In the genomic region with DNA sequence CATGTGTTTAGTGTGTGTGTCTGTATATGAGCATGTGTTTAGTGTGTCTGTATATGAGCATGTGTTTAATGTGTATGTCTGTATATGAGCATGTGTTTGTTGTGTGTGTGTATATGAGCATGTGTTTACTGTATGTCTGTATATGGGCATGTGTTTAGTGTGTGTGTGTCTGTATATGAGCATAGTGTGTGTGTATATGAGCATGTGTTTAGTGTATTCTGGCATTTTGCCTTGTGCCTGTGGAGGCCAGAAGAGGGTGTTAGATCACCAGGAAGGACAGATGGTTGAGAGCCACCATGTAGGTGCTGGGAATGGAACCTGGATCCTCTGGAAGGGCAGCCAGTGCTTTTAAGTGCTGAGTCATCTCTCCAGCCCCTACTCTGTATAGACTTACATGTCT, we compare ENCODE assay signal across 22 mouse cellular contexts.
DNase-seq lines count a peak whose midpoint lies in the region; ATAC-seq and TF ChIP-seq lines count a peak whose summit lies in the region.
"Had no signal": no experiment of that assay in that cellular context is flagged by ENCODE, and none has a peak within 500 bp of the region (broad histone marks: within the 10 kb centered on the region; RNA-seq: fewer than 3 reads in every experiment).

No protein-coding gene starts in this region.

- H3K9me3 ChIP-seq in hindbrain, embryonic 15.5 days: no peaks in the 10 kb centered on the region
- H3K9me3 ChIP-seq in hindbrain, embryonic 13.5 days: no peaks in the 10 kb centered on the region
- no peaks in the 10 kb centered on the region for H3K9me3 ChIP-seq in midbrain, embryonic 11.5 days (ENCODE audit: control insufficient read depth, low read length)
- no peaks in the 10 kb centered on the region for H3K9me3 ChIP-seq in midbrain, embryonic 15.5 days
- no peaks in the 10 kb centered on the region for H3K9me3 ChIP-seq in ES-E14 (ENCODE audit: control insufficient read depth, insufficient read depth, low read depth, low read length)
- H3K9me3 ChIP-seq in liver, embryonic 14.5 days (ENCODE audit: control insufficient read depth, low read length): no peaks in the 10 kb centered on the region
- H3K9me3 ChIP-seq: heart, embryonic 13.5 days; midbrain, embryonic 10.5 days had no signal

- 0 out of 2 replicates have a peak, but pooled peaks have one; percentile 21 for ATAC-seq in hindbrain, embryonic 15.5 days (ENCODE audit: low FRiP score, low read depth)
- no peak for ATAC-seq in hindbrain, embryonic 13.5 days (ENCODE audit: low FRiP score)
- peak; percentile 18; the same call in 1 of the 2 replicates for ATAC-seq in midbrain, embryonic 11.5 days (ENCODE audit: low FRiP score)
- no peak for ATAC-seq in midbrain, embryonic 15.5 days (replicated peaks)
- ATAC-seq in liver, embryonic 14.5 days (ENCODE audit: insufficient read depth): peak; percentile 38
- ATAC-seq: forebrain, embryonic 16.5 days had no signal

- TF ChIP-seq CTCF in liver, embryonic 14.5 days (IDR thresholded peaks at IDR 0.05; ENCODE audit: low read depth): no peak

- H3K4me3 ChIP-seq in hindbrain, embryonic 15.5 days: no peak overlapping the region
- no peak overlapping the region for H3K4me3 ChIP-seq in hindbrain, embryonic 13.5 days
- no peak overlapping the region for H3K4me3 ChIP-seq in midbrain, embryonic 11.5 days (ENCODE audit: low read depth, low read length)
- no peak overlapping the region for H3K4me3 ChIP-seq in midbrain, embryonic 15.5 days
- no peak overlapping the region for H3K4me3 ChIP-seq in ES-E14 (ENCODE audit: insufficient read depth in 1 of 2, low read depth in 1 of 2, low read length in 2 of 2, poor library complexity in 1 of 2, severe bottlenecking in 1 of 2)
- H3K4me3 ChIP-seq in liver, embryonic 14.5 days (ENCODE audit: insufficient read depth in 1 of 2, low read depth in 2 of 2, low read length in 2 of 2): no peak overlapping the region
- H3K4me3 ChIP-seq: heart, embryonic 13.5 days; left cerebral cortex, adult 2 months; midbrain, embryonic 10.5 days had no signal

- H3K4me2 ChIP-seq in hindbrain, embryonic 15.5 days: no peak overlapping the region
- H3K4me2 ChIP-seq in hindbrain, embryonic 13.5 days: no peak overlapping the region
- no peak overlapping the region for H3K4me2 ChIP-seq in midbrain, embryonic 11.5 days
- no peak overlapping the region for H3K4me2 ChIP-seq in midbrain, embryonic 15.5 days
- no peak overlapping the region for H3K4me2 ChIP-seq in liver, embryonic 14.5 days (ENCODE audit: low read depth)
- H3K4me2 ChIP-seq: heart, embryonic 13.5 days had no signal

- H3K4me1 ChIP-seq in hindbrain, embryonic 15.5 days (replicated peaks): peaks cover 26% of the 10 kb centered on the region
- peaks cover 41% of the 10 kb centered on the region for H3K4me1 ChIP-seq in hindbrain, embryonic 13.5 days (replicated peaks)
- peaks cover 11% of the 10 kb centered on the region for H3K4me1 ChIP-seq in midbrain, embryonic 11.5 days (ENCODE audit: control insufficient read depth, insufficient read depth, low read length)
- H3K4me1 ChIP-seq in midbrain, embryonic 15.5 days: peaks cover 29% of the 10 kb centered on the region
- peaks cover 0 to 4% of the 10 kb centered on the region in 2 experiments; a peak in 1 of 4 replicates for H3K4me1 ChIP-seq in ES-E14 (ENCODE audit: control insufficient read depth in 2 of 2, insufficient read depth in 2 of 2, low read length in 2 of 2, poor library complexity in 1 of 2)
- peaks cover 11 to 16% of the 10 kb centered on the region in 2 experiments for H3K4me1 ChIP-seq in liver, embryonic 14.5 days (replicated peaks; ENCODE audit: control insufficient read depth in 2 of 2, insufficient read depth in 2 of 2, low read length in 1 of 2)

- H3K27me3 ChIP-seq in hindbrain, embryonic 15.5 days: no peaks in the 10 kb centered on the region
- H3K27me3 ChIP-seq in hindbrain, embryonic 13.5 days: no peaks in the 10 kb centered on the region
- H3K27me3 ChIP-seq in midbrain, embryonic 11.5 days (ENCODE audit: control insufficient read depth, insufficient read depth, low read length): no peaks in the 10 kb centered on the region
- no peaks in the 10 kb centered on the region for H3K27me3 ChIP-seq in midbrain, embryonic 15.5 days (replicated peaks)
- no peaks in the 10 kb centered on the region for H3K27me3 ChIP-seq in liver, embryonic 14.5 days (ENCODE audit: control insufficient read depth, insufficient read depth, low read length)
- H3K27me3 ChIP-seq: heart, embryonic 13.5 days had no signal

- DNase-seq in midbrain, embryonic 11.5 days (ENCODE audit: low spot score, missing footprints): no peak
- DNase-seq in ES-E14 (ENCODE audit: low read depth, low spot score): no peak
- no peak for DNase-seq in liver, embryonic 14.5 days (ENCODE audit: low read depth in 3 of 3, low spot score in 3 of 3)
- DNase-seq in heart, adult 18-20 months: no peak
- DNase-seq in cerebellum, adult 18-20 months: no peak
- DNase-seq: adrenal gland, postnatal 25 days; cerebellum, adult 9-11 months; gastrocnemius, postnatal 14 days; heart, postnatal 14 days; kidney, adult 18-20 months; retina, postnatal 1 day; right cerebral cortex, postnatal 25 days; spleen, adult 18-20 months; thymus, adult 18-20 months; thymus, postnatal 36 days had no signal

- in situ Hi-C loops in ES-E14 (cut with MboI; ENCODE audit: low sequenced_read_pairs in 2 of 2, unreplicated experiment in 2 of 2): no loop called here

- no peak for TF ChIP-seq EP300 in liver, embryonic 14.5 days (IDR thresholded peaks at IDR 0.05; ENCODE audit: low read depth)

- H3K27ac ChIP-seq in hindbrain, embryonic 15.5 days (replicated peaks): no peak overlapping the region
- no peak overlapping the region for H3K27ac ChIP-seq in hindbrain, embryonic 13.5 days
- no peak overlapping the region for H3K27ac ChIP-seq in midbrain, embryonic 11.5 days (ENCODE audit: low read depth, low read length)
- H3K27ac ChIP-seq in midbrain, embryonic 15.5 days: no peak overlapping the region
- H3K27ac ChIP-seq in ES-E14 (ENCODE audit: insufficient read depth, low read depth, low read length, poor library complexity, severe bottlenecking): no peak overlapping the region
- H3K27ac ChIP-seq in liver, embryonic 14.5 days: no peak overlapping the region
- H3K27ac ChIP-seq: heart, embryonic 13.5 days; left cerebral cortex, adult 2 months; midbrain, embryonic 10.5 days had no signal

- H3K36me3 ChIP-seq in hindbrain, embryonic 15.5 days: no peaks in the 10 kb centered on the region; the same call in 1 of the 2 replicates
- H3K36me3 ChIP-seq in hindbrain, embryonic 13.5 days: peaks cover 13% of the 10 kb centered on the region
- peaks cover 6% of the 10 kb centered on the region; the same call in 1 of the 2 replicates for H3K36me3 ChIP-seq in midbrain, embryonic 11.5 days (ENCODE audit: control insufficient read depth, insufficient read depth, low read length)
- no peaks in the 10 kb centered on the region for H3K36me3 ChIP-seq in midbrain, embryonic 15.5 days (replicated peaks)
- H3K36me3 ChIP-seq in ES-E14 (ENCODE audit: control insufficient read depth, insufficient read depth, low read length, poor library complexity, severe bottlenecking): no peaks in the 10 kb centered on the region
- H3K36me3 ChIP-seq in liver, embryonic 14.5 days (replicated peaks; ENCODE audit: control insufficient read depth, insufficient read depth, low read depth): peaks cover 2% of the 10 kb centered on the region

- no peak overlapping the region for H3K9ac ChIP-seq in hindbrain, embryonic 15.5 days
- no peak overlapping the region for H3K9ac ChIP-seq in hindbrain, embryonic 13.5 days
- no peak overlapping the region for H3K9ac ChIP-seq in midbrain, embryonic 11.5 days (ENCODE audit: low read length)
- no peak overlapping the region for H3K9ac ChIP-seq in midbrain, embryonic 15.5 days
- H3K9ac ChIP-seq in ES-E14 (ENCODE audit: insufficient read depth, low read depth, low read length, poor library complexity, severe bottlenecking): no peak overlapping the region
- no peak overlapping the region for H3K9ac ChIP-seq in liver, embryonic 14.5 days (replicated peaks)
- H3K9ac ChIP-seq: heart, embryonic 13.5 days had no signal

TF ChIP-seq in ES-E14, 5 proteins besides CTCF, POLR2A, EP300 and RAD21:
- TF ChIP-seq HCFC1 (IDR thresholded peaks at IDR 0.05; ENCODE audit: borderline replicate concordance, insufficient read depth, low read length) (no peak), MAFK (IDR thresholded peaks at IDR 0.05; ENCODE audit: insufficient read depth, low read depth, low read length) (0 out of 2 replicates have a peak, but pooled peaks have one; percentile 43)
TF ChIP-seq in ES-E14: peak in this region for 1.

Comparison
In these comparisons a context has a peak if more than half of its experiments do, and no peak if none do; other contexts are left out.
1. ATAC-seq: peak in hindbrain, embryonic 15.5 days (single experiment), midbrain, embryonic 11.5 days (single experiment) and liver, embryonic 14.5 days (single experiment); none in hindbrain, embryonic 13.5 days (single experiment) and midbrain, embryonic 15.5 days (single experiment).